Mouse (Mus musculus) neutrophil, adult 5-6 weeks (primary cell): ENCODE measurements around the gene Shisa2. TPM values are rescaled to one million over a fixed set of nuclear protein-coding genes. Genes with fewer than 3 reads are reported as not detected.
A peak's percentile ranks its signal among the peaks of the same experiment; 100 is the strongest.

ENCODE experiments used
- ATAC-seq: fragments of 151-379, 151-347 bp; 2 replicates; pipeline ENCODE4 v1.8.0; 2017; ENCODE audit warnings: mild to moderate bottlenecking, moderate TSS enrichment; ENCODE audit not compliant: insufficient number of reproducible peaks, poor library complexity, low FRiP score, severe bottlenecking; ENCODE audit errors: extremely low read depth
- total RNA-seq: library from RNA; stranded (forward); fragments of 200-1000 nt; gene quantifications from 2 replicates; pipeline ENCODE4 v1.2.3, GENCODE M21; 2017

Shisa2 gene
- total RNA-seq, 1 experiment from 2014 or later: not detected

GRCm38 (mm10) chr14:59627823-59628222 is 2.7 kb downstream of the Shisa2 start:
- ATAC-seq: no peak

GRCm38 (mm10) chr14:59629308-59629707 is 4.2 kb downstream of the Shisa2 start:
- ATAC-seq: no peak

DNA sequence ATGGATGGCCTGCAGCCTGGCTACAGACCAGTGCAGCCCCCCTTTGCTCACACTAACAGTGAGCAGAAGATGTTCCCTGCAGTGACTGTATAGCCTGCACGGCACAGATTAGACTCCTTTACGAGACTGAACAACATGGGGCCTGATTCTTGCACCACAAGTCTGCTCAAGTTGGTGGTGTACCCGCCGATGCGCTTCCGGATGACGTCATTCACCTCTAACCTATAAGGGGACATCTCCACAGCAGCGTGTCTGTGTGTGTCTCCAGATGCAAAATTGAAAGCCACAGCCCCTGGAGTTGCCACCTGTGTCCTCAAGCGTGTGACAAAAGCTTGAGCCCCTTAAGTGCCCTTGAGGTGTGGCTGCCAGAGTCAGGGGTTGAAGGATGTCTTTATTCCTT is 5.0 kb downstream of the Shisa2 start:
- no peak for ATAC-seq

DNA sequence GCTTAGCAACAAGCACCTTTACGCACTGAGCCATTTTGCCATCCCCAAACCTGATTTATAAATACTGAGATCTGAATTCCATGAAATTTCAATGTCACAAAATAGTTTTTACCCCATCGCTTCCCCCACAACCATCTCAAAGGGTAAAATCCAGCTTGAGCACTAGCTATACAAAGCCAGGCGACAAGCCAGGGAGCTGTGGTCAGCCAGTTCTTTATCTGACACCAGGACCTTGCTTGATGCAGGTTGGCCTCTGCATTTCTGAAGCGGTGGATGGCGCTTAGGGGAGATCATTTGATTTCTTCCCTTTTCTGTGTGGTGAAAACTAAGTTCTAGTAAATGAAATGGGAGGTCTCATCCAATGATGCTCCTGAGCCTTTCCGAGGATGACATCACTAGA is 7.0 kb downstream of the Shisa2 start:
- no peak for ATAC-seq

DNA sequence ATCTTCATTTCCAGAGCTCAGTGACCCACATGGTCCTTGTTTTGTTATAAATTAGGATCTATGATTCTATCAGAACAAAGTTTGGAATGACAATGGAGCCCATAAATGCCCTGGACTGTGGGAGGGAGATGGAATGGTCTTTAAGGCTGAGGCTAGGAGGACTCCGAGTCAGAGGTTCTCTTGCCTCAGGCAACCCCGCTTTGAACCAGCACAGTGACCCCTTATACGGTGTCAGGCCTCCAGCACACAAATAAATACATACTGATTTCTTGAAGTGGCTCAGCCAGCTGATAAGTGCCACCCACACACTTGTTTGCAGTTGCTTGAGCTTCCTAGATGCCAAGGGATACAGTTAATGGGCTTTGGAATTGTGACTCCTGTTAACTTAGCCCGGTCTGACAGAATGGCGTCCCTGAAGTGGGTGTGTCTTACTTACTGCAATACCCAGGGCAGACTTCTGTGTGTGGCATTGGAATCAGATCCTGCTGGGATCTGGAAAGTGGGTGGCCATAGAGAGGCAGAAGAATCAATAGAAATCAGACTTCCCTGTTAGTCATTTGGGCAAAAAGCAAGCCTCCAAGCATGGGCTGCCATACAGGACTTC is 8.3 kb downstream of the Shisa2 start:
- ATAC-seq: no peak

DNA sequence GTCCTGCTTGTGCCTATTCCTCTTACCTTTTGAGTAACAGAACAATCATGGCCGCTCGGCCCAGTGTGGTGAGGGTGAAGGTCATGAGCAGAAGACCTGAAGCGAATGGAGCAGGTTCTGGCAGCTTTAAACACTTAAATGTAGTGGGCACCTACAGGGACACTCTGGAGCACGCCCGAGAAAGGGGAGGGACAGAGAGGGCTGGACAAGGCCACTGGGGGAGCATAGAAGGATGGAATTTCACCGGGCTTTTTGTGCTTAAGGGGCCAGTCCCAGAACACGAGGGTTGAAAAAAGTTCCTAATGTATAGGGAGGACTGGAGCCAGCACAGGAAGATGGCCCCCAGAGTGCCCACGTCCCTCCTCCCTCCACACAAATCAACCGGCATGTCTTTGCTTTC is 8.9 kb downstream of the Shisa2 start:
- no peak for ATAC-seq

- no peak for ATAC-seq
Observed at GRCm38 (mm10) chr14:59638906-59639703, 14.0 kb downstream of the Shisa2 start.

DNA sequence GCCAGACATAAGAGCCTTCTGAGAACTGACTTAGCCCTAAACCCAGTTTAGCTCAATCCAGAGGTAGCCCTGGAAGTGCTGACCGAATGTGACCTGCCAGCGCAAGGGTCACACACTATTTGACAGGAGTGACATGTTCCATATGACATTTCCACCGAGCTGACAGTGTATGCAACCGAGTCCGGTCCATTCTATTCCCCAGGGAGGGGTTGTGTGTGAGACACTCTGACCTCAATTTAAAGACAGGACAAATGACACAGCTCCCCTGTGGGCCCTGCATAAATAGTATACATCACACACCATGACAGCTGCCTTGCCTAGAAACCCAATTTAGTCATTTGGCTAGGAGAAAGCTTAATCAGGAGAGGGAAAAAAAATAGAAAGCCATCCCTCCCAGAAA is 16.7 kb downstream of the Shisa2 start:
- no peak for ATAC-seq

GRCm38 (mm10) chr14:59643582-59643981 is 18.5 kb downstream of the Shisa2 start:
- ATAC-seq: 0 out of 2 replicates have a peak, but pooled peaks have one; percentile 5

- no peak for ATAC-seq
Observed at GRCm38 (mm10) chr14:59644166-59644565, 19.1 kb downstream of the Shisa2 start.

- no peak for ATAC-seq
Observed at GRCm38 (mm10) chr14:59644896-59645295, 19.8 kb downstream of the Shisa2 start.

- no peak for ATAC-seq
Observed at GRCm38 (mm10) chr14:59646826-59647697, 22.0 kb downstream of the Shisa2 start.

GRCm38 (mm10) chr14:59648611-59649010 is 23.5 kb downstream of the Shisa2 start:
- no peak for ATAC-seq

DNA sequence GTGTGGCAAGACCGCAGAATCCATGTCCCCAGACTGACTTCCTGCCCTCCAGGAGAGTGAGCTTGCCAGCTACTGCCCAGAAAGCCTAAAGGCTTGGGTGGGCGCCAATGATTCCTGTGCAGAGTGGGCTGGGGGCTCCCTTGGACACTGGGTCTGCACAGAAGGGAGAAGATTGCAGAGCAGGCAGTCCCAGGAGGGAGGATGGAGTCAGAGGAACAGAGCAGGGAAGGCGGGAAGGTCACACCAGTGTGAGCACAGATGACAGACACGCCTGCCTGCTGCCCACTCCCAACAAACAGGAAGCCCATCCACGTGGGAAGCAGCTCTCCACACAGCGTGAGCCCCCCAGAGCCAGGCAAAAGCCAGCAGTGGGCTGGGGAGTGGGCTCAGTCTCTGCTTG is 24.2 kb downstream of the Shisa2 start:
- ATAC-seq: 0 out of 2 replicates have a peak, but pooled peaks have one; percentile 9

DNA sequence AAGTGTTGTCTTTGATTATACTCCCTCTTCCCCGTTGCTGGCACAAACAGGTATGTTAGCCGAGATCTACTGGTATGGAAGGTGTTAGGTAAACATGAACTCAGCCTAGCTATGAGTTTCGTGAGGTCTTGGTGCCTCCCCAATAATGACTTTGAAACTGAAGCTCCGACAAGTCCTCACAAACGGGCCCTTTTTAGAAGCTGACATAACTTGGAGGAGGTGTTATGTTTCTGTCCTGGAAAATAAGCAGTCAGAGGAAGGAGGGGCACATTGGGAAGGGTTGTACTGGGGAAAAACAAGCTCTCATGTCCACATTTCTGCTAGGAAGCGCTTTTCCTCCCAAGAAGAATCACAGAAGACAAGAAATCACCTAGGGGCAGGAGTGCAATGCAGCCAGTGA is 31.5 kb downstream of the Shisa2 start:
- no peak for ATAC-seq

DNA sequence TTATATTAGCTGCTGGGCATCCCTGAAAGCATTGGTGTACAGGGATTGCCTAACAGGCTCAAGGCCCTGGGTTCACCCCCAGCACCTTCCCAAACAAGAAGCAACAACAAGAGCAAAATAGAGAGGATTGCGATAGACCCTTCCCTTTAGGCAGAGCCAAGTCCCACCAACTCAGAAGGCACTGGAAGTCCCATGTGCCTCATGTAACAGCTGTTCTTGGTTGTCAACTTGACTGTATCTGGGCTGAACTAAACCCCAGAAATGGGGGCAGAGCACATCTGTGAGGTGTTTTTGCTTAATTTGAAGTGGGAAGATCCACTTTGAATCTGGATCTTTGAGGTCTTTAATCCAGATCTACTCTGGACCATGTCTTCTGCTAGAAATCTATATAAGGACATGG is 32.0 kb downstream of the Shisa2 start:
- ATAC-seq: no peak

DNA sequence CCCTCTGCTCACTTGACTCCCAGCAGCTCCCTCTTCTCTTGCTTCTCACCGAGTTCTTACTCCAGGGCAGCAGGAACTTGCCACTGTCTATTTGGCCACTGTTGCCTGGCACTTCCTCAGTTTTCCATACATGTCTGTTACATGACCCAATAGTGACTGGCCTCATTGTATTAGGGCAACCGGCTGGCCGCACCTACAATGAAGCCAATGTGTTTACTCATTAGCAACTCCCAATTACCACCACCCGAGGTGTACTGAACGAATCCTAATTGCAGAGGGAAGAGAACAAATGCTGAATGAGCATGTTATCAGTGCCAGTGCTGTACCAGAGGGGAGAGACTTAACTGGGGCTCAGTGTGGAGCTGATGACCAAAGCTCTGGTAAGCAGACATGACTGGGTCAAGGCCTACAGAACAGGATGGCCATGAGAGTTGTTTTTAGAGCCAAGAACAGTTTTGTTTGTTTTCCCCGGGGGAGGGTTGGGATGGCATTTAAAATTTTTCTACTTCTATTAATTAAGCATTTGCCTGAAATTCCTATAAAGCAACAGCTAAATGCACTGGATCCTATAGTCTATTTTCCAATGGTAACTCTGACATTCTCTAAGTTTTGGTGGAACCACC is 47.9 kb downstream of the Shisa2 start:
- no peak for ATAC-seq

- ATAC-seq: no peak
Observed at GRCm38 (mm10) chr14:59674556-59674955, 49.4 kb downstream of the Shisa2 start.

- no peak for ATAC-seq
Observed at GRCm38 (mm10) chr14:59675330-59675729, 50.2 kb downstream of the Shisa2 start.
